Mouse (Mus musculus): ENCODE results near the gene Cyp2c23.

Gene Cyp2c23

GRCm38 (mm10) chr19:44028972-44029371, at the start of gene Cyp2c23:
TSS of gene Cyp2c23 (minus strand) at chr19:44029208.
- DNase-seq = no peak

- DNase-seq = no peak
These were observed 48.0 kb upstream of the Cyp2c23 start for GRCm38 (mm10) chr19:44077024-44077423.

- no peak for DNase-seq
These were observed 47.4 kb upstream of the Cyp2c23 start for GRCm38 (mm10) chr19:44076457-44076856.

- no peak for DNase-seq
These were observed 46.0 kb upstream of the Cyp2c23 start for GRCm38 (mm10) chr19:44074986-44075385.

- no peak for DNase-seq
These were observed 42.2 kb upstream of the Cyp2c23 start for GRCm38 (mm10) chr19:44071166-44071565.

- DNase-seq = no peak
These were observed 40.9 kb upstream of the Cyp2c23 start for GRCm38 (mm10) chr19:44069914-44070232.

- peak; percentile 89 for DNase-seq
These were observed 40.3 kb upstream of the Cyp2c23 start, which contains the start of gene Erlin1 for GRCm38 (mm10) chr19:44069121-44069913. TSS of gene Erlin1 (minus strand) at chr19:44069785.

- DNase-seq = no peak
These were observed 39.2 kb upstream of the Cyp2c23 start for GRCm38 (mm10) chr19:44068232-44068631.

- no peak for DNase-seq
These were observed 38.5 kb upstream of the Cyp2c23 start for GRCm38 (mm10) chr19:44067323-44068049.

GRCm38 (mm10) chr19:44064734-44065133, 35.7 kb upstream of the Cyp2c23 start:
- DNase-seq = no peak

- no peak for DNase-seq
These were observed 34.8 kb upstream of the Cyp2c23 start for GRCm38 (mm10) chr19:44063773-44064172.

- DNase-seq = no peak
These were observed 31.2 kb upstream of the Cyp2c23 start for GRCm38 (mm10) chr19:44060226-44060625.

GRCm38 (mm10) chr19:44055173-44055826, 26.3 kb upstream of the Cyp2c23 start:
- DNase-seq = no peak

- DNase-seq = no peak
These were observed 21.4 kb upstream of the Cyp2c23 start for GRCm38 (mm10) chr19:44050388-44050787.

GRCm38 (mm10) chr19:44049282-44049681, 20.3 kb upstream of the Cyp2c23 start:
- no peak for DNase-seq

GRCm38 (mm10) chr19:44045847-44046246, 16.8 kb upstream of the Cyp2c23 start:
- no peak for DNase-seq

- DNase-seq = no peak
These were observed 13.1 kb upstream of the Cyp2c23 start for GRCm38 (mm10) chr19:44042121-44042520.

- no peak for DNase-seq
These were observed 4.4 kb upstream of the Cyp2c23 start for GRCm38 (mm10) chr19:44033396-44033795.

- DNase-seq = no peak
These were observed 3.2 kb upstream of the Cyp2c23 start for GRCm38 (mm10) chr19:44032046-44032744.

- DNase-seq = no peak
These were observed 1.0 kb upstream of the Cyp2c23 start for GRCm38 (mm10) chr19:44030024-44030423.

GRCm38 (mm10) chr19:44026956-44027530, 2.0 kb downstream of the Cyp2c23 start:
- DNase-seq = no peak

- no peak for DNase-seq
These were observed 4.0 kb downstream of the Cyp2c23 start for GRCm38 (mm10) chr19:44024921-44025585.
